Mouse (Mus musculus) layer of hippocampus, adult 2 months (tissue): ENCODE data around the gene Catsper4. TPM values are rescaled to one million over a fixed set of nuclear protein-coding genes. Genes with fewer than 3 reads are reported as not detected.
A peak's percentile ranks its signal among the peaks of the same experiment; 100 is the strongest.

ENCODE experiments used
- DNase-seq, 2 experiments: peaks; one replicate each; pipeline ENCODE4 v3.0.0; 2022; ENCODE audit warnings: low spot score in 2 of 2
- H3K27ac ChIP-seq: fragments of 200-600 bp; 2 replicates; pipeline ENCODE4 v1.8.1; 2022
- H3K4me3 ChIP-seq: fragments of 200-600 bp; 2 replicates; pipeline ENCODE4 v1.8.1; 2022; ENCODE audit warnings: mild to moderate bottlenecking
- CTCF ChIP-seq: fragments of 200-600 bp; conservative IDR thresholded peaks from 2 replicates; pipeline ENCODE4 v1.8.1; 2022; ENCODE audit warnings: antibody characterized with exemption, mild to moderate bottlenecking, moderate library complexity
- total RNA-seq, 2 experiments: library from RNA; stranded (reverse); gene quantifications; 2 replicates each; pipeline ENCODE4 v1.2.3; 2021

Gene Catsper4
- total RNA-seq, 2 experiments from 2014 or later: 0.90 TPM; not detected in 1

- Histone ChIP-seq H3K27ac (peak within 1 kb of the TSS; percentile 83), H3K4me3 (peak within 1 kb of the TSS; percentile 89)
- TF ChIP-seq CTCF: peak; percentile 94
- peak; percentile 95 to 98 for DNase-seq
These were observed 18.1 kb upstream of the Catsper4 start, which contains the start of gene Zfp593 for GRCm38 (mm10) chr4:134245148-134245843. Zfp593 (minus strand) TSS chr4:134245592.

- no peak within 1 kb of the TSS; the same call in 1 of the 2 replicates for H3K4me3 ChIP-seq
- no peak for TF ChIP-seq CTCF
These were observed 16.5 kb upstream of the Catsper4 start, which contains the start of gene E130218I03Rik for GRCm38 (mm10) chr4:134243516-134244250. E130218I03Rik (plus strand) TSS chr4:134243662.

GRCm38 (mm10) chr4:134238686-134239085, 11.5 kb upstream of the Catsper4 start:
- TF ChIP-seq CTCF: no peak
- peak overlapping the region; percentile 29; the same call in 1 of the 2 replicates for H3K4me3 ChIP-seq
- DNase-seq: no peak
- H3K27ac ChIP-seq: no peak overlapping the region

More at GRCm38 (mm10) chr4:134243516-134244250, 16.5 kb upstream of the Catsper4 start, which contains the start of gene E130218I03Rik:
- no peak for DNase-seq
- no peak within 1 kb of the TSS for H3K27ac ChIP-seq

GRCm38 (mm10) chr4:134238279-134238651, 11.1 kb upstream of the Catsper4 start, which contains the start of gene Cnksr1:
Cnksr1 (minus strand) TSS chr4:134238399.
- DNase-seq: peak in 1 of 2 experiments; percentile 46
- H3K4me3 ChIP-seq: peak within 1 kb of the TSS; percentile 29; the same call in 1 of the 2 replicates
- TF ChIP-seq CTCF: no peak
- H3K27ac ChIP-seq: no peak within 1 kb of the TSS

GRCm38 (mm10) chr4:134237582-134238278, 10.5 kb upstream of the Catsper4 start:
- Histone ChIP-seq H3K27ac (no peak overlapping the region), H3K4me3 (no peak overlapping the region; the same call in 1 of the 2 replicates)
- DNase-seq: no peak
- no peak for TF ChIP-seq CTCF

GRCm38 (mm10) chr4:134234876-134235275, 7.7 kb upstream of the Catsper4 start:
- DNase-seq: no peak
- no peak for TF ChIP-seq CTCF
- no peak overlapping the region for H3K27ac ChIP-seq
- H3K4me3 ChIP-seq: no peak overlapping the region

- Histone ChIP-seq H3K4me3 (no peak overlapping the region), H3K27ac (no peak overlapping the region)
- TF ChIP-seq CTCF: no peak
- DNase-seq: no peak
These were observed 3.2 kb upstream of the Catsper4 start for GRCm38 (mm10) chr4:134230431-134230830.

GRCm38 (mm10) chr4:134222793-134223600, 4.2 kb downstream of the Catsper4 start:
- DNase-seq: no peak
- no peak overlapping the region for H3K4me3 ChIP-seq
- H3K27ac ChIP-seq: no peak overlapping the region
- TF ChIP-seq CTCF: no peak

GRCm38 (mm10) chr4:134206488-134207053, 20.6 kb downstream of the Catsper4 start:
- Histone ChIP-seq H3K27ac (no peak overlapping the region), H3K4me3 (no peak overlapping the region)
- TF ChIP-seq CTCF: no peak
- no peak for DNase-seq

GRCm38 (mm10) chr4:134203340-134203896, 23.8 kb downstream of the Catsper4 start:
- Histone ChIP-seq H3K4me3 (no peak overlapping the region), H3K27ac (no peak overlapping the region)
- no peak for TF ChIP-seq CTCF
- no peak for DNase-seq

- no peak for TF ChIP-seq CTCF
These were observed 24.3 kb downstream of the Catsper4 start, which contains the start of gene Gm7534 for GRCm38 (mm10) chr4:134202904-134203303. Gm7534 (minus strand) TSS chr4:134203004.

More at GRCm38 (mm10) chr4:134202904-134203303, 24.3 kb downstream of the Catsper4 start, which contains the start of gene Gm7534:
- Histone ChIP-seq H3K27ac (no peak within 1 kb of the TSS), H3K4me3 (no peak within 1 kb of the TSS)
- no peak for DNase-seq
